Mouse (Mus musculus) forebrain, postnatal 0 days (tissue): ENCODE data around the gene Vmn1r170. TPM values are rescaled to one million over a fixed set of nuclear protein-coding genes. Genes with fewer than 3 reads are reported as not detected.
"Not testable (repeated sequence)": the region's sequence is repeated elsewhere in the genome, so short reads cannot be mapped to it uniquely, and the experiment has no call there.

Experiments used
- ATAC-seq: fragments of 200-750 bp; cut with Nextera tagmentation; 2 replicates; pipeline ENCODE4 v1.8.0; 2017; ENCODE audit warnings: mild to moderate bottlenecking, moderate library complexity
- DNase-seq: peaks from one replicate; pipeline ENCODE4 v3.0.0-alpha.2; 2015
- H3K27ac ChIP-seq: fragments of 300-500 bp; sonication (generic); 2 replicates; pipeline ENCODE4 v1.5.1; 2014; ENCODE audit warnings: low read depth, mild to moderate bottlenecking, antibody characterized with exemption, low read length, moderate library complexity, mixed read lengths
- H3K27me3 ChIP-seq: fragments of 300-500 bp; sonication (generic); 2 replicates; pipeline ENCODE4 v1.6.1; 2014; ENCODE audit warnings: mild to moderate bottlenecking, low read length, mixed read lengths; ENCODE audit not compliant: insufficient read depth
- H3K36me3 ChIP-seq: fragments of 300-500 bp; sonication (generic); 2 replicates; pipeline ENCODE4 v1.6.1; 2014; ENCODE audit warnings: mild to moderate bottlenecking, moderate library complexity; ENCODE audit not compliant: insufficient read depth
- H3K4me1 ChIP-seq: fragments of 300-500 bp; sonication (generic); 2 replicates; pipeline ENCODE4 v1.6.1; 2014; ENCODE audit warnings: antibody characterized with exemption; ENCODE audit not compliant: insufficient read depth
- H3K4me2 ChIP-seq: fragments of 300-500 bp; sonication (generic); 2 replicates; pipeline ENCODE4 v1.6.1; 2014; ENCODE audit warnings: low read depth, mild to moderate bottlenecking, moderate library complexity
- H3K4me3 ChIP-seq: fragments of 300-500 bp; sonication (generic); 2 replicates; pipeline ENCODE4 v1.5.1; 2014; ENCODE audit warnings: low read depth, low read length, mixed read lengths
- H3K9ac ChIP-seq: fragments of 300-500 bp; sonication (generic); 2 replicates; pipeline ENCODE4 v1.6.1; 2014; ENCODE audit warnings: mild to moderate bottlenecking
- H3K9me3 ChIP-seq: fragments of 300-500 bp; sonication (generic); 2 replicates; pipeline ENCODE4 v1.6.1; 2016; ENCODE audit warnings: low read length
- CTCF ChIP-seq: sonication (generic); IDR thresholded peaks from 2 replicates; pipeline ENCODE4 v1.5.1; 2016; ENCODE audit warnings: antibody characterized with exemption, control low read depth, low read depth
- WGBS: fragments of 180-500 bp; shearing (Covaris S2); extraction: QIAGEN DNeasy Blood & Tissue Kit; methylation state at CpG from one replicate; pipeline ENCODE4 v1.1.7; 2014; 5-methylcytosine and 5-hydroxymethylcytosine counted together
- polyA plus RNA-seq: library from polyadenylated mRNA; unstranded; fragments of >200 nt; fragmentation: Nextera tagmentation; extraction: Ambion mirVana; gene quantifications from 2 replicates; pipeline ENCODE4 v1.2.1, GENCODE M21; 2015
- total RNA-seq: library from RNA; depleted of rRNA; stranded (reverse); fragments of >200 nt; gene quantifications from 2 replicates; pipeline ENCODE4 v1.2.3, GENCODE M21; 2014; rRNA removed

Gene Vmn1r170
- total RNA-seq (not detected in 2 replicates), polyA plus RNA-seq (not detected in 2 replicates)

GRCm38 (mm10) chr7:23605875-23606274 lies at the start of gene Vmn1r170:
Vmn1r170 (plus strand) TSS chr7:23606175.
- 45% methylated on average over 1 of the region's 1 CpGs for WGBS
- not testable (repeated sequence) for H3K9ac ChIP-seq, H3K27me3 ChIP-seq, H3K9me3 ChIP-seq, ATAC-seq, H3K36me3 ChIP-seq, H3K27ac ChIP-seq, DNase-seq, H3K4me1 ChIP-seq, H3K4me3 ChIP-seq, H3K4me2 ChIP-seq

- H3K27me3 ChIP-seq, H3K4me3 ChIP-seq, H3K9ac ChIP-seq, H3K9me3 ChIP-seq, H3K4me2 ChIP-seq, H3K4me1 ChIP-seq, H3K36me3 ChIP-seq, ATAC-seq, H3K27ac ChIP-seq, DNase-seq: not testable (repeated sequence)
- 67% methylated on average over 1 of the region's 2 CpGs for WGBS
Measured at GRCm38 (mm10) chr7:23575226-23575625, 30.7 kb upstream of the Vmn1r170 start, which contains the start of gene Vmn1r169. Vmn1r169 (plus strand) TSS chr7:23575526.

GRCm38 (mm10) chr7:23630422-23630821 lies 24.4 kb downstream of the Vmn1r170 start, which contains the start of gene Vmn1r171:
Vmn1r171 (plus strand) TSS chr7:23630722.
- Histone ChIP-seq H3K9ac (no peak within 1 kb of the TSS), H3K4me3 (no peak within 1 kb of the TSS), H3K4me2 (no peak within 1 kb of the TSS), H3K9me3 (peaks cover 2% of the 10 kb centered on the region; the same call in 1 of the 2 replicates), H3K27ac (no peak within 1 kb of the TSS), H3K4me1 (no peaks in the 10 kb centered on the region), H3K27me3 (no peaks in the 10 kb centered on the region), H3K36me3 (no peaks in the 10 kb centered on the region)
- no peak for DNase-seq
- ATAC-seq: no peak
- no peak for TF ChIP-seq CTCF

Other genes starting within 250 kb of the Vmn1r170 start
- not detected in 2 replicates for gene Nlrp5, start 220.3 kb upstream of the Vmn1r170 start, total RNA-seq
- gene Nlrp5, start 220.3 kb upstream of the Vmn1r170 start, polyA plus RNA-seq: not detected in 2 replicates
- not detected in 2 replicates for gene Vmn1r167, start 99.0 kb upstream of the Vmn1r170 start, total RNA-seq
- gene Vmn1r167, start 99.0 kb upstream of the Vmn1r170 start, polyA plus RNA-seq: not detected in 2 replicates
- not detected in 2 replicates for gene Vmn1r168, start 66.4 kb upstream of the Vmn1r170 start, total RNA-seq
- gene Vmn1r168, start 66.4 kb upstream of the Vmn1r170 start, polyA plus RNA-seq: not detected in 2 replicates
- not detected in 2 replicates for gene Vmn1r169, start 30.6 kb upstream of the Vmn1r170 start, total RNA-seq
- not detected in 2 replicates for gene Vmn1r169, start 30.6 kb upstream of the Vmn1r170 start, polyA plus RNA-seq
- gene Vmn1r171, start 24.5 kb downstream of the Vmn1r170 start, total RNA-seq: not detected in 2 replicates
- not detected in 2 replicates for gene Vmn1r171, start 24.5 kb downstream of the Vmn1r170 start, polyA plus RNA-seq
- gene Vmn1r172, start 52.1 kb downstream of the Vmn1r170 start, total RNA-seq: not detected in 2 replicates
- not detected in 2 replicates for gene Vmn1r172, start 52.1 kb downstream of the Vmn1r170 start, polyA plus RNA-seq
- gene Vmn1r173, start 94.5 kb downstream of the Vmn1r170 start, total RNA-seq: not detected in 2 replicates
- gene Vmn1r173, start 94.5 kb downstream of the Vmn1r170 start, polyA plus RNA-seq: not detected in 2 replicates
- gene Vmn1r174, start 146.1 kb downstream of the Vmn1r170 start, total RNA-seq: not detected in 2 replicates
- gene Vmn1r174, start 146.1 kb downstream of the Vmn1r170 start, polyA plus RNA-seq: not detected in 2 replicates
- gene Vmn1r175, start 204.5 kb downstream of the Vmn1r170 start, total RNA-seq: not detected in 2 replicates
- gene Vmn1r175, start 204.5 kb downstream of the Vmn1r170 start, polyA plus RNA-seq: not detected in 2 replicates
- gene Vmn1r176, start 231.2 kb downstream of the Vmn1r170 start, total RNA-seq: not detected in 2 replicates
- not detected in 2 replicates for gene Vmn1r176, start 231.2 kb downstream of the Vmn1r170 start, polyA plus RNA-seq